Mouse (Mus musculus) hindbrain, embryonic 16.5 days (tissue): ENCODE measurements at regions not wholly inside any gene's neighbourhood (a gene's known extent, or its start where the extent isn't known, plus 50 kb on each side); places are given as distances from the start of the nearest gene placed in this dataset.

ENCODE experiments used
- ATAC-seq: fragments of 200-750 bp; cut with Nextera tagmentation; 2 replicates; pipeline ENCODE4 v1.8.0; 2017; ENCODE audit warnings: moderate TSS enrichment, moderate library complexity
- H3K27ac ChIP-seq: fragments of 300-500 bp; sonication (generic); 2 replicates; pipeline ENCODE4 v1.5.1; 2014; ENCODE audit warnings: low read depth, mild to moderate bottlenecking, control low read depth, low read length, moderate library complexity
- H3K27me3 ChIP-seq: fragments of 300-500 bp; sonication (generic); replicated peaks from 2 replicates; pipeline ENCODE4 v1.6.1; 2014; ENCODE audit warnings: low read length; ENCODE audit not compliant: control insufficient read depth, insufficient read depth
- H3K36me3 ChIP-seq: fragments of 300-500 bp; sonication (generic); 2 replicates; pipeline ENCODE4 v1.6.1; 2014; ENCODE audit warnings: mild to moderate bottlenecking, low read length, moderate library complexity, mixed read lengths; ENCODE audit not compliant: control insufficient read depth, insufficient read depth
- H3K4me1 ChIP-seq: fragments of 300-500 bp; sonication (generic); 2 replicates; pipeline ENCODE4 v1.6.1; 2014; ENCODE audit warnings: low read depth, low read length; ENCODE audit not compliant: control insufficient read depth, insufficient read depth
- H3K4me2 ChIP-seq: fragments of 300-500 bp; sonication (generic); 2 replicates; pipeline ENCODE4 v1.6.1; 2014; ENCODE audit warnings: mild to moderate bottlenecking, low read length, control low read depth, moderate library complexity
- H3K4me3 ChIP-seq: fragments of 300-500 bp; sonication (generic); 2 replicates; pipeline ENCODE4 v1.5.1; 2014; ENCODE audit warnings: mild to moderate bottlenecking, low read length, control low read depth, moderate library complexity
- H3K9ac ChIP-seq: fragments of 300-500 bp; sonication (generic); 2 replicates; pipeline ENCODE4 v1.6.1; 2014; ENCODE audit warnings: low read depth, mild to moderate bottlenecking, control low read depth, low read length, moderate library complexity
- H3K9me3 ChIP-seq: fragments of 300-500 bp; sonication (generic); 2 replicates; pipeline ENCODE4 v1.6.1; 2014; ENCODE audit warnings: mild to moderate bottlenecking, low read length, moderate library complexity; ENCODE audit not compliant: control insufficient read depth
- WGBS: fragments of 180-500 bp; shearing (Covaris S2); extraction: QIAGEN DNeasy Blood & Tissue Kit; methylation state at CpG from one replicate; pipeline ENCODE4 v1.1.7; 2014; 5-methylcytosine and 5-hydroxymethylcytosine counted together

DNA sequence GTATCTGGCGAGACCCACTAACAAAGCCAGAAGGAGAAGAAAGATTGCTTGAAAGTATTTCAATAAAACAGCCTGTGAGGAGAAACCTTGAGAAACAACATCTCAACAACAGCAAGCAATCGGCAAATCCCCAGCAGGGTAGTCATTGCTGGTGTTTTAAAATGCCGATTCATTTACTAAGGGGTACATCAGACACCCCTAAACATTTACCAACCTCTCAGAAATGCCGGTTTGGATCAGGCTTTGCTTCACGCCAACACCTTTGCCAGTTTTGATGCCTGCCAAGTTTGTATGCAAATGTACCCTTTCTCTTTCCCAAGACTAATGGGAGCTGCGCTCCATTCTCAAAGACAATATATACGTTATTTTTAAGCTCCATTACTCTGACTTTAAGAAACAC is 383.1 kb downstream of the Prdm2 start:
- WGBS = 57% methylated on average over 7 of the region's 7 CpGs

DNA sequence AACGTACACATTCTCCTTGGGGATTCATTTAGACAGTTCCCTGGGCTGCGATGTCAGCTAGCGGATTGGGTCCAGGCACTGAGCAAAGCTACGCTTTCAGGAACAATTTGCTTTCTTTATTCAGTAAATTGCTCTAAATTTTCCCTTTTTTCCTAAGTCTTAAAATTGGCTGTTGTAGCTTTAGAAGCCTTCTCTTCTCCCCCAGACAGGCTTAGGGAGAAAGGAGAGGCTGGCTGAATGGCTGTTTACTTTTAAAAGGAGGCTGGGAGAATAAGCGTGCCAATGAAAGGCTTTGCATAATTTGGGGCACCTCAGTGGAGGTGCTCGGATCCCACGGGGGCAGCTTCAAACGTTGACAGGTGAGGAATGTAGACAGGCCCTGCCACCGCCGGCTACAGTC is 383.8 kb downstream of the Prdm2 start:
- H3K4me2 ChIP-seq = no peak overlapping the region
- 23% methylated on average over 10 of the region's 10 CpGs for WGBS
- peaks cover 12% of the 10 kb centered on the region for H3K4me1 ChIP-seq
- H3K4me3 ChIP-seq = no peak overlapping the region
- no peaks in the 10 kb centered on the region for H3K36me3 ChIP-seq
- ATAC-seq = no peak
- H3K9me3 ChIP-seq = no peaks in the 10 kb centered on the region
- no peaks in the 10 kb centered on the region for H3K27me3 ChIP-seq
- H3K27ac ChIP-seq = no peak overlapping the region
- H3K9ac ChIP-seq = no peak overlapping the region

More for the DNA sequence above, 383.1 kb downstream of the Prdm2 start:
- Histone ChIP-seq H3K9me3 (no peaks in the 10 kb centered on the region), H3K36me3 (no peaks in the 10 kb centered on the region), H3K4me2 (no peak overlapping the region), H3K27ac (no peak overlapping the region), H3K4me3 (no peak overlapping the region), H3K4me1 (peaks cover 12% of the 10 kb centered on the region), H3K27me3 (no peaks in the 10 kb centered on the region), H3K9ac (no peak overlapping the region)
- ATAC-seq = no peak

DNA sequence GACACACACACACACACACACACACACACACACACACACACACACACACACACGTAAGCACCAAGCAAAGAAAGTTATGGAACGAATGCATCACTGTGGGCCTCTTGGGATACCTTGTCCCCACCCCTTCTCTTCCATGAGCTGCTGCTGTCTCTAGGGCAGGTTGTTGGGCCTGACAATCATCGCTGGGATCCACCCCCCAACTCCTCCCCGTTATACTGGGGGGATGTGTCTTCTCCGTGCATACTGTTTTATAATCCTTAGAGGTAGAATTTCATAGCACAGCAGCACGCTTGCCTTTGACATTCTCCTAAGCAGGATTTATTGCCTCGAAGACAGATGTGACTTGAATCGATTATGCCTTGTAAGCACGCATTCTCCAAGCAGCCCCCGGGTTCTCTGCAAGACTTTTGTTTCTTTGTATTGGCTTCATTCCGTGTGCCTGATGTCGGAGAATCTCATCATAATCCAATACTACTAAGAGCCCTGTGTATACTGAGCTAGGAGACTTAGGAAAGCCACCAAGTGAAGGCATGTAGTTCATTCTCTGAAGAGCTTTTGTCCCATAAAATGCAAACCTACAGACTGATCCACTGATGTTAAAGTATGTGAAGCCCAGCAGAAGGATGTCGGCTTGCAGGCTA is 386.4 kb downstream of the Prdm2 start:
- WGBS = 14% methylated on average over 13 of the region's 13 CpGs
- no peak overlapping the region for H3K9ac ChIP-seq
- H3K27me3 ChIP-seq = no peaks in the 10 kb centered on the region
- H3K27ac ChIP-seq = peak overlapping the region; percentile 62; the same call in 1 of the 2 replicates
- no peaks in the 10 kb centered on the region for H3K36me3 ChIP-seq
- ATAC-seq = peak; percentile 87
- no peak overlapping the region for H3K4me3 ChIP-seq
- H3K4me1 ChIP-seq = peaks cover 12% of the 10 kb centered on the region
- H3K4me2 ChIP-seq = peak overlapping the region; percentile 7
- H3K9me3 ChIP-seq = no peaks in the 10 kb centered on the region

GRCm38 (mm10) chr4:142825786-142826185 is 387.0 kb downstream of the Prdm2 start:
- no peaks in the 10 kb centered on the region for H3K27me3 ChIP-seq
- no peak overlapping the region for H3K4me3 ChIP-seq
- H3K4me1 ChIP-seq = peaks cover 12% of the 10 kb centered on the region
- H3K27ac ChIP-seq = peak overlapping the region; percentile 62
- H3K9ac ChIP-seq = no peak overlapping the region
- 20% methylated on average over 5 of the region's 5 CpGs for WGBS
- H3K4me2 ChIP-seq = peak overlapping the region; percentile 7
- no peaks in the 10 kb centered on the region for H3K9me3 ChIP-seq
- ATAC-seq = no peak
- H3K36me3 ChIP-seq = no peaks in the 10 kb centered on the region

- Histone ChIP-seq H3K4me3 (no peak overlapping the region), H3K4me1 (no peaks in the 10 kb centered on the region), H3K27ac (no peak overlapping the region), H3K9me3 (no peaks in the 10 kb centered on the region), H3K36me3 (no peaks in the 10 kb centered on the region), H3K27me3 (no peaks in the 10 kb centered on the region), H3K9ac (no peak overlapping the region), H3K4me2 (no peak overlapping the region)
- WGBS = 82% methylated on average over 6 of the region's 6 CpGs
- no peak for ATAC-seq
Observed at GRCm38 (mm10) chr4:142818440-142818839, 394.4 kb downstream of the Prdm2 start.

DNA sequence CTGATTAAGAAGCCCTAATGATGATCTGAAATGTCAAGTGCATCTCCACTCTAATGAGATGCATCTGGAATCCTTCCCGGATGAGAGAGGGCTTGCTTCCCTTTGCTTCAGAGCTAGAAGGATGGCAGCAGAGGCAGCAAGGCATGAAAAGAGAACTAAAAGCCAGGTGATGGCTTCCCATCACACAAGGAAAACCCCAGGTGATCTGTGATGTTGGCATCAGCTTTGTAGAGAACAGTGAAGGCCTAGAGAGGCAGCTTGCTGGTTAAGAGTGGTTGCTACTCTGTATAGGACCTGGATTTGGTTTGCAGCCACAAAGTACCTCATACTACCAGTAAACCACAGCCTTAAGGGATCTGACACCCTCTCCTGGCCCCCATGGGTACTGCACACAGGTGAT is 395.8 kb downstream of the Prdm2 start:
- Histone ChIP-seq H3K27me3 (no peaks in the 10 kb centered on the region), H3K4me2 (no peak overlapping the region), H3K4me3 (no peak overlapping the region), H3K36me3 (no peaks in the 10 kb centered on the region), H3K9ac (no peak overlapping the region), H3K4me1 (no peaks in the 10 kb centered on the region), H3K27ac (no peak overlapping the region), H3K9me3 (no peaks in the 10 kb centered on the region)
- 68% methylated on average over 1 of the region's 1 CpGs for WGBS
- no peak for ATAC-seq

DNA sequence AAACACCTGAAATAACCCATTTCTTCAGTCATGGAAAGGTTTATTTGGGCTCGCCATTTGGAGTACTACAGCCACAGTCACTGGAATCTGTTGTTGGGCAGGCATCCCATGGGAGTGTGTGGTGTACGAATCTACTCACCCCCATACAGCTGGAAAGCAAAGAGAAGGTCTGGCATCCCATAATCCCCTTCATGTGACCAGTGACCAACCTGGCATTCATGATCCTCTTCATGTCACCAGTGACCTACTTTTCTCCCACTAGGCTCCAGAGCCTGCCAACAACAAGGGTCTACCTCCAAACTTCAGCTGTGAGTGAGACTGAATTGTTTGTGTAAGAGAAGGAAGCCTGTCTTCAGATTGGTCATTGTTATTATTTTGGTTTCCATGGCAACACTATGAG is 409.0 kb downstream of the Prdm2 start:
- Histone ChIP-seq H3K4me2 (no peak overlapping the region), H3K4me3 (no peak overlapping the region), H3K9ac (no peak overlapping the region), H3K36me3 (no peaks in the 10 kb centered on the region), H3K9me3 (no peaks in the 10 kb centered on the region), H3K4me1 (peaks cover 3% of the 10 kb centered on the region), H3K27me3 (no peaks in the 10 kb centered on the region), H3K27ac (no peak overlapping the region)
- 77% methylated on average over 2 of the region's 2 CpGs for WGBS
- ATAC-seq = no peak

DNA sequence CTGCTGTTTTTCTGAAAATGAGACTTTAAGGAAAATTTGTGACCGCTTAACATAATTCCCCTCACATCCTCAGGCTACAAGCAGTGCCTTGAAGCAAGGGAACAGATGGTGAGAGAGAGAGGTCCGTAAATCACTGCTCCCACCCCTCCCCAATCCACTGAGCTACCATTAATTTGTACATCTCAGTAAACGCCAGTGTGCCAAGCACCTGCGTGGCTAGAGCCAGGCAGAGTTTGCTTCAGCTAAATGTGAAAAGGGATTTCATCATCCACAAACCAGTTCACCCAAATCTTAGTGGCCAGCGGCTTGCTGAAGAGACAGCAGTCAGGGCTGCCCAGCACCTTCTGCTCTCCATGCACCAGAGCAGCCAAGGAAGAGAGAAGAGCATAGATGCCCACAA is 413.5 kb downstream of the Prdm2 start:
- Histone ChIP-seq H3K4me3 (no peak overlapping the region), H3K9ac (peak overlapping the region; percentile 32; the same call in 1 of the 2 replicates), H3K4me2 (no peak overlapping the region), H3K4me1 (peaks cover 3% of the 10 kb centered on the region), H3K36me3 (no peaks in the 10 kb centered on the region), H3K9me3 (no peaks in the 10 kb centered on the region), H3K27ac (peak overlapping the region; percentile 33), H3K27me3 (no peaks in the 10 kb centered on the region)
- 48% methylated on average over 5 of the region's 5 CpGs for WGBS
- peak; percentile 87 for ATAC-seq

- H3K9ac ChIP-seq = no peak overlapping the region
- H3K27me3 ChIP-seq = no peaks in the 10 kb centered on the region
- ATAC-seq = peak; percentile 30; the same call in 1 of the 2 replicates
- H3K9me3 ChIP-seq = no peaks in the 10 kb centered on the region
- no peaks in the 10 kb centered on the region for H3K36me3 ChIP-seq
- H3K4me2 ChIP-seq = no peak overlapping the region
- no peak overlapping the region; the same call in 1 of the 2 replicates for H3K27ac ChIP-seq
- 65% methylated on average over 6 of the region's 6 CpGs for WGBS
- H3K4me1 ChIP-seq = peaks cover 3% of the 10 kb centered on the region
- H3K4me3 ChIP-seq = no peak overlapping the region
Observed at GRCm38 (mm10) chr4:142798834-142799233, 414.0 kb downstream of the Prdm2 start.
